Mouse (Mus musculus): ENCODE results near the gene Ddb2.

- TF ChIP-seq POLR2AphosphoS2 (IDR thresholded peaks at IDR 0.05; ENCODE audit: insufficient read length, low read depth) (peak; percentile 61), POLR2A (IDR thresholded peaks at IDR 0.05; ENCODE audit: insufficient read length, low read depth) (peak; percentile 70), MAX (IDR thresholded peaks at IDR 0.05; ENCODE audit: low read depth) (no peak)
Measured at GRCm38 (mm10) chr2:91202222-91202971, 34.4 kb downstream of the Ddb2 start, which contains the start of the genes Nr1h3 and Acp2.
